Mouse (Mus musculus) forebrain, embryonic 12.5 days (tissue): ENCODE results near the gene Mgrn1. TPM values are rescaled to one million over a fixed set of nuclear protein-coding genes. Genes with fewer than 3 reads are reported as not detected.

Experiments used
- ATAC-seq: fragments of 200-750 bp; cut with Nextera tagmentation; 2 replicates; pipeline ENCODE4 v1.8.0; 2017; ENCODE audit warnings: moderate TSS enrichment; ENCODE audit not compliant: low FRiP score
- H3K27ac ChIP-seq: fragments of 300-500 bp; sonication (generic); 2 replicates; pipeline ENCODE4 v1.5.1; 2016; ENCODE audit warnings: mild to moderate bottlenecking
- H3K27me3 ChIP-seq: fragments of 300-500 bp; sonication (generic); 2 replicates; pipeline ENCODE4 v1.6.1; 2016; ENCODE audit warnings: mild to moderate bottlenecking
- H3K36me3 ChIP-seq: fragments of 300-500 bp; sonication (generic); replicated peaks from 2 replicates; pipeline ENCODE4 v1.6.1; 2016; ENCODE audit warnings: mild to moderate bottlenecking
- H3K4me1 ChIP-seq: fragments of 300-500 bp; sonication (generic); 2 replicates; pipeline ENCODE4 v1.6.1; 2016
- H3K4me2 ChIP-seq: fragments of 300-500 bp; sonication (generic); 2 replicates; pipeline ENCODE4 v1.6.1; 2016; ENCODE audit warnings: mild to moderate bottlenecking, moderate library complexity
- H3K4me3 ChIP-seq: fragments of 300-500 bp; sonication (generic); replicated peaks from 2 replicates; pipeline ENCODE4 v1.5.1; 2016; ENCODE audit warnings: mild to moderate bottlenecking
- H3K9ac ChIP-seq: fragments of 300-500 bp; sonication (generic); 2 replicates; pipeline ENCODE4 v1.6.1; 2016; ENCODE audit warnings: mild to moderate bottlenecking
- H3K9me3 ChIP-seq: fragments of 300-500 bp; sonication (generic); 2 replicates; pipeline ENCODE4 v1.6.1; 2016
- WGBS: fragments of 180-500 bp; shearing (Covaris S2); methylation state at CpG from one replicate; pipeline ENCODE4 v1.1.7; 2016; 5-methylcytosine and 5-hydroxymethylcytosine counted together
- polyA plus RNA-seq: library from polyadenylated mRNA; unstranded; fragments of >200 nt; fragmentation: Nextera tagmentation; extraction: Ambion mirVana; gene quantifications from 2 replicates; pipeline ENCODE4 v1.2.1, GENCODE M21; 2016

Gene Mgrn1
- polyA plus RNA-seq, 1 experiment from 2014 or later, result 80.2 TPM

- no peaks in the 10 kb centered on the region for H3K27me3 ChIP-seq
- WGBS, result 78% methylated on average over 10 of the region's 10 CpGs
- peak overlapping the region; percentile 87 for H3K4me2 ChIP-seq
- H3K9ac ChIP-seq, result peak overlapping the region; percentile 77
- peak overlapping the region; percentile 87 for H3K4me3 ChIP-seq
- no peak for ATAC-seq
- peak overlapping the region; percentile 93 for H3K27ac ChIP-seq
- no peaks in the 10 kb centered on the region for H3K36me3 ChIP-seq
- no peaks in the 10 kb centered on the region for H3K9me3 ChIP-seq
- peaks cover 32% of the 10 kb centered on the region for H3K4me1 ChIP-seq
These were observed 4.4 kb upstream of the Mgrn1 start for GRCm38 (mm10) chr16:4881400-4882351.

DNA sequence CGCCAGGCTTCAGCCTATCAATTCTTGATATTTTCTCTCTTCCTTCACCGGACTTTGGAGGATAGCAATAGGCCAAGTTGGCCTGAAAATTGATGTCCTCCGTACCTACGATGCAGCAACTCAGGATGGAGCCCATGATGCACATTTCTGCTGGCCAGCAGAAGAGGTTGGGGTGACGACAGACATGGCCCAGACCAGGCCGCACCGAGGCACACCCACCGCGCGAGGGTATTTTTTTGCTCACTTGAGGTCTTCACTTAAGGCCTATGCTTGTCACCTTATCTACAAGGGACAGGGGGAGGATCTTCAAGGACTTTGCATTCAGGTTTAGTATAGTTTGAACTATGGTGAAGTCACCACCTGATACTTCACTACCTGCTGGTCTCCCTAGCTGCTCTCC lies 1.1 kb upstream of the Mgrn1 start:
- whole genome bisulfite sequencing, result 90% methylated on average over 10 of the region's 10 CpGs
- H3K27ac ChIP-seq, result no peak overlapping the region
- no peak for ATAC-seq
- H3K4me2 ChIP-seq, result peak overlapping the region; percentile 83; the same call in 1 of the 2 replicates
- no peaks in the 10 kb centered on the region for H3K27me3 ChIP-seq
- H3K4me3 ChIP-seq, result no peak overlapping the region; the same call in 1 of the 2 replicates
- H3K9ac ChIP-seq, result no peak overlapping the region
- H3K9me3 ChIP-seq, result no peaks in the 10 kb centered on the region
- H3K36me3 ChIP-seq, result no peaks in the 10 kb centered on the region
- peaks cover 32% of the 10 kb centered on the region for H3K4me1 ChIP-seq

DNA sequence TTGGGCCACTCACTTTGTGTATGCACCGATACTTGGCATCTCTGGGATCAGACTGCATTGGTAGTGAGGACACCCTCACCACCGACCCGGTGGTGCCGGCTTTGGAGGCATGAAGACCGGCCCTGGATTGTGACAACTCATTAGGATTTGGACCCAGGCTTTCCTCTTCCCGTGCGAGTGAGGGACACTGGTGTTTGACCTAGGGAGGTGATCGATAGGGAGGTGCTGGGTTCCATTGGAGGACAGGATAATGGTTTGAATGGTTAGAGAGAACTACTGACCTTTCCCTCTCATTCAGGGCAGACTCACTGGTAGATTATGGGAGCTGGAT lies 606 bp downstream of the Mgrn1 start:
- Histone ChIP-seq H3K4me3 (peak overlapping the region; percentile 90), H3K27ac (peak overlapping the region; percentile 81), H3K9me3 (no peaks in the 10 kb centered on the region), H3K9ac (peak overlapping the region; percentile 86), H3K27me3 (no peaks in the 10 kb centered on the region), H3K4me2 (peak overlapping the region; percentile 83), H3K4me1 (peaks cover 26% of the 10 kb centered on the region), H3K36me3 (no peaks in the 10 kb centered on the region)
- ATAC-seq, result no peak; the same call in 1 of the 2 replicates
- WGBS, result 2% methylated on average over 8 of the region's 8 CpGs

- Histone ChIP-seq H3K27me3 (no peaks in the 10 kb centered on the region), H3K4me2 (no peak overlapping the region), H3K36me3 (no peaks in the 10 kb centered on the region), H3K9me3 (no peaks in the 10 kb centered on the region), H3K4me3 (no peak overlapping the region), H3K27ac (no peak overlapping the region), H3K4me1 (peaks cover 20% of the 10 kb centered on the region), H3K9ac (no peak overlapping the region)
- no peak for ATAC-seq
- 85% methylated on average over 4 of the region's 4 CpGs for WGBS
These were observed 4.2 kb downstream of the Mgrn1 start for GRCm38 (mm10) chr16:4890201-4890709.

GRCm38 (mm10) chr16:4892171-4892570 lies 6.1 kb downstream of the Mgrn1 start:
- ATAC-seq, result no peak
- H3K9me3 ChIP-seq, result no peaks in the 10 kb centered on the region
- H3K36me3 ChIP-seq, result no peaks in the 10 kb centered on the region
- WGBS, result 95% methylated on average over 6 of the region's 6 CpGs
- no peak overlapping the region for H3K4me3 ChIP-seq
- no peaks in the 10 kb centered on the region for H3K27me3 ChIP-seq
- no peak overlapping the region for H3K27ac ChIP-seq
- H3K4me1 ChIP-seq, result peaks cover 13% of the 10 kb centered on the region
- no peak overlapping the region for H3K4me2 ChIP-seq
- H3K9ac ChIP-seq, result no peak overlapping the region

GRCm38 (mm10) chr16:4894201-4894908 lies 8.3 kb downstream of the Mgrn1 start:
- H3K9me3 ChIP-seq, result no peaks in the 10 kb centered on the region
- no peak overlapping the region for H3K9ac ChIP-seq
- ATAC-seq, result no peak
- 86% methylated on average over 7 of the region's 7 CpGs for WGBS
- H3K27me3 ChIP-seq, result no peaks in the 10 kb centered on the region
- H3K27ac ChIP-seq, result no peak overlapping the region
- H3K4me2 ChIP-seq, result no peak overlapping the region
- no peak overlapping the region for H3K4me3 ChIP-seq
- H3K36me3 ChIP-seq, result no peaks in the 10 kb centered on the region
- 0 out of 2 replicates have a peak, but pooled peaks cover 3% of the 10 kb centered on the region for H3K4me1 ChIP-seq

DNA sequence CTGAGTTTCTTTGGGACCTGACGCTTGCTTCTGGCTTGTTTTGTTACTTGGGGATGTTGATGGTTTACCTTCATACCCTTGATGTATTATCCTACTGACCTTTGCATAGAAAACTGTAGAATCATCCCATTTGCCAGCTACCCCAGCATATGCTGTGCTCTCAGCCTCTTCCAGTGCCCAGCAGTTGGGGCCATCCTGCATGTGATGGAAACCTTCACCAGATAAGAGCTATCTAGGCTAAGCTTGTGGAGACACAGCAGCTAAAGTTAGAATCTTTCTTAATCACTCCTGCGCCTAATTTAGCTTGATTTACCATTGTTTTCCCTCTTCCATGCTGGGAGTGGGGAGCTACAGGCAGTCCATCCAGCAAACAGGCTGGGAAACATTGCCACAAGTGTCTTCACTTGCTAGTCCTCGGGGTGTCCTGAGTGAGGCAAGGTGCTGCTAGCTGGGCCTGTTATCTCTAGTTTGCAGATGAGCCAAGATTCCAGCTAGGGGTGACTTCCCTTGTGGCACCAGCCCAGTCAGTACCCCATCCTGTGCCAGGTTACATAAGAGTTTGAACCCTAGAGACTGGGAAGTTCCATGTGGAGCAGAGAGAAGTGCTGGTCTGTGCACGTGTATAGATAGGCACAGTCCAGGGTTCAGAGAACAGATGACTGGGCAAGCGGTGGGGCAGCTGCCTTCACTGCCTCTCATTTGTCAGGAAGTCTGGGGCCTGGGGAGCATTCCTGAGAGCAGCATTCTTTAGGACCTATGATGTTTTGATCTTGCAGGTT lies 10.4 kb downstream of the Mgrn1 start:
- H3K27ac ChIP-seq, result no peak overlapping the region
- no peak overlapping the region for H3K4me2 ChIP-seq
- H3K9me3 ChIP-seq, result no peaks in the 10 kb centered on the region
- H3K36me3 ChIP-seq, result no peaks in the 10 kb centered on the region
- H3K4me3 ChIP-seq, result no peak overlapping the region
- 80% methylated on average over 5 of the region's 5 CpGs for WGBS
- peaks cover 9% of the 10 kb centered on the region; the same call in 1 of the 2 replicates for H3K4me1 ChIP-seq
- no peak for ATAC-seq
- H3K27me3 ChIP-seq, result no peaks in the 10 kb centered on the region
- H3K9ac ChIP-seq, result no peak overlapping the region

DNA sequence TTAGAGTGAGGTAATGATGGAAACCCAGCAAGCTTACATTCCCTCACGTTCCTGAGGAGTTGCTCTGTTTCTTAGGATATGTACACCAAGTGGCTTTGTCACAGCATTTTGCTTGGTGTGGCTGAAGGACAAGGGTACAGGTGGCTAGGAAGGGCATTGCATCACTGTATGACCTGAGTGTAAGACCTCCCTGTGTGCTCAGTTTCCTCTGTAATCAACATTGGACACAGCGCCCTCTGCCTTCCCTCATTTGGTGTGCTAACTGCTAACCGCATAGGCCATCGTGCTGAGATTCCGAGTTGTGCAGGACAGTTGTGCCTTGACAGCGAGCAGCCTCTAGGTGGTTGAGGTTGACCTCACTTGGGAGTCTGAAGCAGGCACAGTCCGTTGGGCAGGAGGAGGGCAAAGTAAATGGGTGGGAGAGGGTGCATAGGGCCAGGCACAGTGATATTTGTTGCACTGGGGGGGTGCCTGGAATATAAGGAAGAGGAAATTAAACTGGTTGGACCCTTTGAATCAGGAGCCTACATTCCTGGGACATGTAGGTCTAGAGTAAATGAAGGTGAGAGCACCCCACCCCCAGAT lies 11.2 kb downstream of the Mgrn1 start:
- no peak overlapping the region for H3K27ac ChIP-seq
- ATAC-seq, result no peak
- no peak overlapping the region for H3K9ac ChIP-seq
- H3K4me3 ChIP-seq, result no peak overlapping the region
- H3K4me2 ChIP-seq, result no peak overlapping the region
- H3K9me3 ChIP-seq, result no peaks in the 10 kb centered on the region
- no peaks in the 10 kb centered on the region for H3K27me3 ChIP-seq
- 55% methylated on average over 7 of the region's 7 CpGs for WGBS
- no peaks in the 10 kb centered on the region for H3K36me3 ChIP-seq
- peaks cover 10% of the 10 kb centered on the region; the same call in 1 of the 2 replicates for H3K4me1 ChIP-seq

DNA sequence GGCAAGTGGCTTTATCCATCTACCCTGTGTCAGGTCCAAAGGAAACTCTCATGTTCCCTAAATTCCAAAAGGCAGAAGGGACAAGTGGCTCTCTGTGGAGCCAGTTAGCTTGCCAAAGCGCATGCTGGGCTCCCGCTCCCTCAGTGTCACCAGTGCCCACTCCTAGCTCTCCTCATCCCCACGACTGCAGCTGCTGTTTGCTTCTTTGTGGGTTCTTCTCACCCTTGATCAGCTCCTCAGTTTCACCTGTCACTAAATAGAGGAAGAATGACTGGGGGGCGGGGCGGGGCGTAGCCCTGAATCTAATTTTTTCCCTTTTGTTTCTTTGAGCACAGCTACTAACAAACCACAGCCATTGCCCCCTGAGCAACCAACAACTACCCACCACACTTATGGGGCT lies 12.8 kb downstream of the Mgrn1 start:
- Histone ChIP-seq H3K4me1 (peaks cover 10% of the 10 kb centered on the region; the same call in 1 of the 2 replicates), H3K36me3 (no peaks in the 10 kb centered on the region), H3K9ac (no peak overlapping the region), H3K4me2 (no peak overlapping the region), H3K27me3 (no peaks in the 10 kb centered on the region), H3K4me3 (no peak overlapping the region), H3K27ac (no peak overlapping the region), H3K9me3 (no peaks in the 10 kb centered on the region)
- 88% methylated on average over 6 of the region's 6 CpGs for WGBS
- no peak for ATAC-seq

DNA sequence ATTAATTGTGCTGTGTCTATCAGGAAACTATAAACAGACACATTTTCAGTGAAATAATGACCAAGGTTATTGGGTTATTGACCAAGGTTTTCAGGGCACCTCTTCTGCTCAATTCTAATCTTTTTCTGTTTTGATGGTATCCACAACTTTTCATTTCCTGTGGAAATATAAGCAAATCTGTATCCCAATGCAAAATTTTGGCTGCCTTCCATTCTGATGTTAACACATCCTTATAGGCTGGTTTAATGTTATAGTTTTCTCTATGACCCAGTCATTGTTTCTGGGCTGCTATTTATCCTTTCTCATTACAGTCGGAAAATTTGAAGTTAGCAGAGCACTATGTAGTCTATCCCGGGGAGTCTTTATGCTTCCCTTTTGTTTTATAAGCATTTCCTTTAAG lies 13.7 kb downstream of the Mgrn1 start:
- no peak overlapping the region for H3K9ac ChIP-seq
- no peak overlapping the region for H3K27ac ChIP-seq
- no peaks in the 10 kb centered on the region for H3K27me3 ChIP-seq
- H3K4me1 ChIP-seq, result peaks cover 10% of the 10 kb centered on the region; the same call in 1 of the 2 replicates
- no peaks in the 10 kb centered on the region for H3K36me3 ChIP-seq
- no peak for ATAC-seq
- no peak overlapping the region for H3K4me3 ChIP-seq
- no peaks in the 10 kb centered on the region for H3K9me3 ChIP-seq
- no peak overlapping the region for H3K4me2 ChIP-seq
- WGBS, result 83% methylated on average over 2 of the region's 2 CpGs

DNA sequence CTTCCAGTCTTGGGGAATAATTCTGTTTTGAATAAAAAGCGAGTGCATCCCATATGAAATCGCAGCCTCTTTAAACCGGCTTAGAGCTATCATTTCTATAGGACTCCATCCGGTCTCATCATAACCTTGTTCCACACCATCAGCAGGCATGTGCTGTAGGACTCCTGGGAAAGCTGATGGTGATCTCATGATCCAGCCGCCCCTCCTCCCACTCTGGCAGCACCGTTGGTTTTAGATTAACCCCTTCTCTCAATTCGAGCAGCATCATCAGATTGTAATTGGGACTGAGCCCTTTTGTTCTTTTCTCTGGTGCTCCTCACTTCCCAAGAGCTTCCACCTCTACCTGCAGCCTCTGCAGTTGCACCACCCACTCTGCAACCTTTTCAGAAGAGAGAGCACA lies 15.1 kb downstream of the Mgrn1 start:
- H3K4me1 ChIP-seq, result peaks cover 10% of the 10 kb centered on the region; the same call in 1 of the 2 replicates
- no peaks in the 10 kb centered on the region for H3K9me3 ChIP-seq
- no peak overlapping the region for H3K4me3 ChIP-seq
- WGBS, result 54% methylated on average over 7 of the region's 7 CpGs
- H3K27me3 ChIP-seq, result no peaks in the 10 kb centered on the region
- H3K9ac ChIP-seq, result no peak overlapping the region
- H3K4me2 ChIP-seq, result no peak overlapping the region
- ATAC-seq, result no peak; the same call in 1 of the 2 replicates
- no peak overlapping the region for H3K27ac ChIP-seq
- H3K36me3 ChIP-seq, result no peaks in the 10 kb centered on the region
